In the genomic region with DNA sequence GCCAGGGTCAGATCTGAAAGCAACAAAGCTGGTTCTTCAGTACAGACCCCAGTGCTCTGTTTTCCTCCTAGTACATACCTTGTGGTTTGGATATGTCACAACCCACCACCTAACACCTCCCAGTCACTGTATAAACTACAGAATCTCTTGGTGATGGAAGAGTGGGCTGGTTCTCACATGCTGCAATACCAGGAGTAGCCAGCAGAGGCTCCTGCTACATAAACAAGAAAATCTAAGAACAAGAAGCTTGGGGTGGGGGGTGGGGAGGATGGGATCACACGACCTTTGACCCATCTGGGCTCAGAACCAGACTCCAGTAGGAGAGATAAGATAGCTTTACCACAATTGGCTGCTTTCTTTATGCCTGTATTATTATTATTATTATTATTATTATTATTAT, we compare ENCODE assay signal across 10 mouse cellular contexts. TPM values are rescaled to one million over a fixed set of nuclear protein-coding genes. Genes with fewer than 3 reads are reported as not detected.
A peak's percentile ranks its signal among the peaks of the same experiment; 100 is the strongest.
DNase-seq lines count a peak whose midpoint lies in the region; ATAC-seq and TF ChIP-seq lines count a peak whose summit lies in the region.
"Had no signal": no experiment of that assay in that cellular context is flagged by ENCODE, and none has a peak within 500 bp of the region (broad histone marks: within the 10 kb centered on the region; RNA-seq: fewer than 3 reads in every experiment).

No protein-coding gene starts in this region.

- TF ChIP-seq EP300 in ES-Bruce4 (IDR thresholded peaks at IDR 0.05; ENCODE audit: insufficient read depth, low read depth, low read length): no peak

- H3K4me3 ChIP-seq in layer of hippocampus, adult 2 months: no peak overlapping the region
- H3K4me3 ChIP-seq in ES-Bruce4 (ENCODE audit: low read depth, low read length): no peak overlapping the region
- H3K4me3 ChIP-seq in heart, embryonic 12.5 days: no peak overlapping the region
- H3K4me3 ChIP-seq: embryonic facial prominence, embryonic 13.5 days had no signal

- H3K9ac ChIP-seq in ES-Bruce4 (ENCODE audit: low read depth, poor library complexity, severe bottlenecking): no peak overlapping the region
- no peak overlapping the region for H3K9ac ChIP-seq in heart, embryonic 12.5 days
- H3K9ac ChIP-seq: embryonic facial prominence, embryonic 13.5 days had no signal

- no peaks in the 10 kb centered on the region for H3K36me3 ChIP-seq in ES-Bruce4 (ENCODE audit: control insufficient read depth, insufficient read depth, low read length, poor library complexity, severe bottlenecking)
- H3K36me3 ChIP-seq in heart, embryonic 12.5 days: no peaks in the 10 kb centered on the region
- H3K36me3 ChIP-seq: embryonic facial prominence, embryonic 13.5 days had no signal

- no peaks in the 10 kb centered on the region for H3K4me1 ChIP-seq in ES-Bruce4 (ENCODE audit: control insufficient read depth, insufficient read depth, low read length)
- peaks cover 8% of the 10 kb centered on the region; the same call in 1 of the 2 replicates for H3K4me1 ChIP-seq in heart, embryonic 12.5 days (replicated peaks)
- H3K4me1 ChIP-seq: embryonic facial prominence, embryonic 13.5 days had no signal

- no peak overlapping the region for H3K27ac ChIP-seq in layer of hippocampus, adult 2 months
- H3K27ac ChIP-seq in ES-Bruce4 (ENCODE audit: insufficient read depth, low read length): no peak overlapping the region
- H3K27ac ChIP-seq in heart, embryonic 12.5 days (ENCODE audit: poor library complexity, severe bottlenecking): no peak overlapping the region
- H3K27ac ChIP-seq: embryonic facial prominence, embryonic 13.5 days had no signal

- 15% methylated on average over 1 of the region's 1 CpGs for WGBS in heart, embryonic 12.5 days

- H3K4me2 ChIP-seq in heart, embryonic 12.5 days: no peak overlapping the region
- H3K4me2 ChIP-seq: embryonic facial prominence, embryonic 13.5 days had no signal

- TF ChIP-seq CTCF in layer of hippocampus, adult 2 months (conservative IDR thresholded peaks at IDR 0.05): peak; percentile 57
- TF ChIP-seq CTCF in ES-Bruce4 (IDR thresholded peaks at IDR 0.05; ENCODE audit: low read depth, low read length): peak; percentile 13

- peak in 1 of 2 experiments; percentile 21 for DNase-seq in layer of hippocampus, adult 2 months (ENCODE audit: low spot score in 2 of 2)
- DNase-seq in layer of hippocampus, adult 9-10 months (ENCODE audit: low spot score): no peak
- peak; percentile 85 for DNase-seq in ZHBTc4 (ENCODE audit: low read depth, low spot score)
- DNase-seq in lung, postnatal 10 days: peak; percentile 57
- DNase-seq in adrenal gland, adult 2 months: no peak
- DNase-seq in layer of hippocampus, postnatal 14 days (ENCODE audit: low spot score in 2 of 2): no peak

- no peaks in the 10 kb centered on the region for H3K27me3 ChIP-seq in ES-Bruce4 (ENCODE audit: control insufficient read depth, insufficient read depth, low read length, poor library complexity, severe bottlenecking)
- H3K27me3 ChIP-seq in heart, embryonic 12.5 days (replicated peaks): no peaks in the 10 kb centered on the region
- H3K27me3 ChIP-seq: embryonic facial prominence, embryonic 13.5 days had no signal

- TF ChIP-seq POLR2A in ES-Bruce4 (IDR thresholded peaks at IDR 0.05; ENCODE audit: insufficient read depth, low read length): no peak

- H3K9me3 ChIP-seq in ES-Bruce4 (replicated peaks; ENCODE audit: control insufficient read depth, insufficient read depth, low read length, poor library complexity, severe bottlenecking): no peaks in the 10 kb centered on the region
- H3K9me3 ChIP-seq in heart, embryonic 12.5 days (replicated peaks): 0 out of 2 replicates have a peak, but pooled peaks cover 5% of the 10 kb centered on the region
- H3K9me3 ChIP-seq: embryonic facial prominence, embryonic 13.5 days had no signal

- no peak for ATAC-seq in heart, embryonic 12.5 days (ENCODE audit: insufficient number of reproducible peaks, low FRiP score)

RNA-seq across cellular contexts. Expression of gene Slc5a4b, which starts 8.0 kb away (rescaled TPM):
- not detected for total RNA-seq in layer of hippocampus, adult 2 months (2021)
- polyA plus RNA-seq in ES-Bruce4 (2011; ENCODE audit: insufficient read depth, insufficient read length, low read depth, missing spikeins): not detected in 2 replicates
- polyA plus RNA-seq in heart, embryonic 12.5 days (2016; fragmentation: Nextera tagmentation; extraction: Ambion mirVana): not detected in 2 replicates
- total RNA-seq in adrenal gland, adult 2 months (2021): not detected
- polyA plus RNA-seq in adrenal gland, adult 2 months (2012; rRNA removed): not detected in 2 replicates
- total RNA-seq in layer of hippocampus, postnatal 14 days (2021): under 1 TPM in 1 of 2 experiments, not detected in 1; 0.09 TPM
- total RNA-seq: left cerebral cortex, adult 18-20 months had no signal
- polyA plus RNA-seq: embryonic facial prominence, embryonic 13.5 days had no signal

RNA-seq across cellular contexts. Expression of gene Slc5a4a, which starts 28.5 kb away (rescaled TPM):
- total RNA-seq in layer of hippocampus, adult 2 months (2021): not detected
- not detected in 2 replicates for polyA plus RNA-seq in ES-Bruce4 (2011; ENCODE audit: insufficient read depth, insufficient read length, low read depth, missing spikeins)
- polyA plus RNA-seq in heart, embryonic 12.5 days (2016; fragmentation: Nextera tagmentation; extraction: Ambion mirVana): not detected in 2 replicates
- not detected for total RNA-seq in adrenal gland, adult 2 months (2021)
- not detected in 2 replicates for polyA plus RNA-seq in adrenal gland, adult 2 months (2012; rRNA removed)
- total RNA-seq in layer of hippocampus, postnatal 14 days (2021): not detected
- total RNA-seq: left cerebral cortex, adult 18-20 months had no signal
- polyA plus RNA-seq: embryonic facial prominence, embryonic 13.5 days had no signal

Comparison
In these comparisons a context has a peak if more than half of its experiments do, and no peak if none do; other contexts are left out.
1. DNase-seq: peak in ZHBTc4 (single experiment) and lung, postnatal 10 days (single experiment); none in layer of hippocampus, adult 9-10 months (single experiment), adrenal gland, adult 2 months (single experiment) and layer of hippocampus, postnatal 14 days (0 of 2).